18 mouse cellular contexts compared by ENCODE assay signal in the genomic region with DNA sequence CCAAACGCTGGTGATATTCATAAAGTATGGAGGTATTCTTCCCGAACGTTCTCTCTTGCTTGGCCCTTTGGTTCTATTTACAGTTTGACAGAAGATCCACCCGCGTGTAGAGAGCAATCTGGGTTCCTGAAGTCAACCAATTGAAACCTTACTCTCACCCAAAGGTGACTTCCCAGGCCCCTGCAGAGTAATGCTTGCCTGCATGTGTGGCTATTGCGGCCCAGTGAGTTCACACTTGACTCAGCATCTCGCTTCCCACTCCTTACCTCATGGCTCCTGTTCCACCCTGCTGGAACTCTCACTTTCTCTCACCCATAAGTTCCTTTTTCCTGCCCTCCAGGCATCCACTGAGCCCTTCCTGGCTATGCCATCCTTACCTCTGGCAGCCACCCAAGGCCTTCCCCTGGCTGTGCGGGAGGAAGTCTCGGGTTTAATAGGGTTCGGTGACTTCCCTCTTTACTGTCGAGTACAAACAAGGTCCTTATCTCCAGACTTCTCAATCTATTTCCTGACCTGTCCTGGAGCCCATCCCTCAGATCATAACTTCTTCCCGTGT. TPM values are rescaled to one million over a fixed set of nuclear protein-coding genes. Genes with fewer than 3 reads are reported as not detected.
DNase-seq lines count a peak whose midpoint lies in the region; ATAC-seq and TF ChIP-seq lines count a peak whose summit lies in the region.
"Had no signal": no experiment of that assay in that cellular context is flagged by ENCODE, and none has a peak within 500 bp of the region (broad histone marks: within the 10 kb centered on the region; RNA-seq: fewer than 3 reads in every experiment).

No protein-coding gene starts in this region.

- H3K4me1 ChIP-seq in kidney, embryonic 15.5 days = no peaks in the 10 kb centered on the region
- no peaks in the 10 kb centered on the region for H3K4me1 ChIP-seq in stomach, postnatal 0 days (replicated peaks; ENCODE audit: control insufficient read depth, insufficient read depth)

- H3K4me2 ChIP-seq in kidney, embryonic 15.5 days = no peak overlapping the region
- H3K4me2 ChIP-seq in stomach, postnatal 0 days (replicated peaks; ENCODE audit: low read depth) = no peak overlapping the region
- H3K4me2 ChIP-seq: heart, embryonic 12.5 days; midbrain, embryonic 11.5 days had no signal

- ATAC-seq in kidney, embryonic 15.5 days (replicated peaks; ENCODE audit: low FRiP score) = no peak
- ATAC-seq in stomach, postnatal 0 days (ENCODE audit: low FRiP score, low TSS enrichment) = no peak

- H3K4me3 ChIP-seq in kidney, embryonic 15.5 days (replicated peaks) = no peak overlapping the region
- no peak overlapping the region for H3K4me3 ChIP-seq in stomach, postnatal 0 days (ENCODE audit: low read depth, low read length)
- H3K4me3 ChIP-seq: erythroblast, embryonic 14.5 days; heart, embryonic 12.5 days; hindbrain, embryonic 10.5 days; layer of hippocampus, adult 2 months; myocyte had no signal

- no peak for TF ChIP-seq EP300 in stomach, postnatal 0 days (optimal IDR thresholded peaks at IDR 0.05)

- peak; percentile 43 for DNase-seq in adrenal gland, adult 2 months
- no peak for DNase-seq in adrenal gland, adult 8-10 months
- peak; percentile 4 for DNase-seq in kidney, adult 9 months
- DNase-seq in right cerebral cortex, postnatal 25 days = peak; percentile 26
- no peak for DNase-seq in right cerebral cortex, adult 2 months (ENCODE audit: low spot score in 2 of 2)
- DNase-seq in stomach, postnatal 0 days (ENCODE audit: low spot score) = no peak
- no peak for DNase-seq in right cerebral cortex, postnatal 36 days (ENCODE audit: low spot score in 2 of 2)
- DNase-seq: B cell, adult 2 months; gastrocnemius, postnatal 25 days; liver; lung, postnatal 10 days had no signal

- no peaks in the 10 kb centered on the region for H3K9me3 ChIP-seq in kidney, embryonic 15.5 days (replicated peaks)
- H3K9me3 ChIP-seq in stomach, postnatal 0 days (ENCODE audit: control insufficient read depth, low read length) = no peaks in the 10 kb centered on the region
- H3K9me3 ChIP-seq: hindbrain, embryonic 10.5 days had no signal

- WGBS in kidney, embryonic 15.5 days = 74% methylated on average over 12 of the region's 12 CpGs
- WGBS in stomach, postnatal 0 days = 81% methylated on average over 12 of the region's 12 CpGs

- H3K9ac ChIP-seq in kidney, embryonic 15.5 days = no peak overlapping the region
- H3K9ac ChIP-seq in stomach, postnatal 0 days (ENCODE audit: low read length) = no peak overlapping the region
- H3K9ac ChIP-seq: heart, embryonic 12.5 days had no signal

- H3K27ac ChIP-seq in kidney, embryonic 15.5 days = no peak overlapping the region
- no peak overlapping the region for H3K27ac ChIP-seq in stomach, postnatal 0 days (replicated peaks)
- H3K27ac ChIP-seq: hindbrain, embryonic 10.5 days; layer of hippocampus, adult 2 months had no signal

- H3K27me3 ChIP-seq in kidney, embryonic 15.5 days = no peaks in the 10 kb centered on the region
- no peaks in the 10 kb centered on the region for H3K27me3 ChIP-seq in stomach, postnatal 0 days (ENCODE audit: control insufficient read depth, insufficient read depth, low read length)

- no peak for TF ChIP-seq CTCF in stomach, postnatal 0 days (IDR thresholded peaks at IDR 0.05; ENCODE audit: low read depth)

- H3K36me3 ChIP-seq in kidney, embryonic 15.5 days = no peaks in the 10 kb centered on the region
- H3K36me3 ChIP-seq in stomach, postnatal 0 days (ENCODE audit: control insufficient read depth, insufficient read depth, low read length) = no peaks in the 10 kb centered on the region
- H3K36me3 ChIP-seq: heart, embryonic 12.5 days; hindbrain, embryonic 10.5 days had no signal

RNA-seq across cellular contexts. Expression of gene Col23a1, which starts 38.7 kb away (rescaled TPM):
- total RNA-seq in adrenal gland, adult 2 months (2021) = 1 to 10 TPM; 1.1 to 6.9 TPM
- 0.97 and 1.4 TPM in 2 replicates for polyA plus RNA-seq in adrenal gland, adult 2 months (2012; rRNA removed)
- 10 to 100 TPM in 2 of 4 experiments, 1 to 10 TPM in 2; 2.3 to 14.3 (median 6.9) TPM for total RNA-seq in adrenal gland, adult 8-10 months (2022)
- 9.6 and 11.5 TPM in 2 replicates for polyA plus RNA-seq in kidney, embryonic 15.5 days (2015; fragmentation: Nextera tagmentation; extraction: Ambion mirVana)
- polyA plus RNA-seq in stomach, postnatal 0 days (2015; fragmentation: Nextera tagmentation; extraction: Ambion mirVana) = 2.5 and 3.8 TPM in 2 replicates
- polyA plus RNA-seq: erythroblast, embryonic 14.5 days had no signal

Comparison
In these comparisons a context has a peak if more than half of its experiments do, and no peak if none do; other contexts are left out.
1. DNase-seq: peak in adrenal gland, adult 2 months (single experiment), kidney, adult 9 months (single experiment) and right cerebral cortex, postnatal 25 days (single experiment); none in adrenal gland, adult 8-10 months (single experiment), right cerebral cortex, adult 2 months (0 of 2), stomach, postnatal 0 days (single experiment) and right cerebral cortex, postnatal 36 days (0 of 2).